Mouse (Mus musculus) frontal cortex, postnatal 10 days (tissue): ENCODE measurements around the gene Trem1.

Source experiments
- DNase-seq, 2 experiments: peaks; one replicate each; pipeline ENCODE4 v3.0.0; 2022; ENCODE audit warnings: low spot score in 2 of 2, mixed read lengths in 1 of 2

The Trem1 gene

DNA sequence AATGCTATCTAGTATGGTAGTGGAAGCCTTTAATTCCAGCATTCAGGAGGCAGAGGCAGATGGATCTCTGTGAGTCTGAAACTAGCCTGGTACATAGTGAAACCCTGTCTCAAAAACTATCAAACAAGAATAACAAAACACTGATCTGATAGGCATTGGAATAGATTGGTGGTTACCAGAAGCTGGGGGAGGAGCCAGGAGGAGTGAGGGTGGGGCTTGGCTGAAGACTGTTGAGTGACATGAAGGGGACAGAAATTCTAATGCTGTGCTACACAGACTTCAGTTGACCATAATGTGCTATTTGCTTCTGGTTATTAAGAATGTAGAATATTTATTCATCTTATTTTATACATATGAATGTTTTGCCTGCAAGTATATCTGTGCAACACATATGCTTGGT, 35.7 kb downstream of the Trem1 start:
- no peak for DNase-seq

DNA sequence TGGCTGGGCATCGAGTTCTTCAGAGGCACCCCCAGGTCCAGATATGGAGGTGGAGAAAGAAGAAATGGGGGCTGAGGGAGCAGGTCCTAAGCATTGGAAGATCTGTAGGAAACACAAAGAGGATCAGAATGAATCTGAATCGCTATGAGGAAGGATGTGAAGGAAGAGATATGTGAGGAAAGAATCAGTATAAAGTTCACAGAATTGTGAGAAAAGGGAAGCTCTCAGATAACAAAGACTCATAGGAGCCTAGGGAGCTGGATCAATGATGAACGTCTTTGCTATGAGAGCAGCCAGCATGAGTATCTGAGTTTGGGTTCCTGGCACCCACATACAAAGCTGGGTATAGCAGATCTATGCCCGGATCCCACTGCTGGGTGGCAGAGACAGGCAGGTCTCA, 37.3 kb downstream of the Trem1 start:
- DNase-seq = no peak

DNA sequence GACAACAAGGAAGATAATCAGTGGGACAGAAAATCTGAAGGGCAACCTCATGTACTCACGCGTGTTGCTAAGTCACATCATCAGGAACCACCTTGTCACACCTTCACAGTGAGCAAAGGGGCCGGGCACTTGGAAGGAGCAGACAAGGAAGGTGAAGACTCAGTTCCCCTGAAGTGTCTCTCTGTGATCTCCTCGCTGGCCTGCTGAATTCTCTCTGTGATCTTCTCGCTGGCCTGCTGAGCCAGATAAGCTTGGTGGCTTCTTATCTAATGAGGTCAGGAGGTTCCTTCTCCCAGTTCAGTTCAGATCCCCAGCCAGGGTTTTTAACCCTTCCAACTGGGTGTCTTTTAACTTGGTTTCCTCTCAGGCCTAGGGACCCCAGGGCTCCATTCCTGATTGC, 39.6 kb downstream of the Trem1 start:
- no peak for DNase-seq

DNA sequence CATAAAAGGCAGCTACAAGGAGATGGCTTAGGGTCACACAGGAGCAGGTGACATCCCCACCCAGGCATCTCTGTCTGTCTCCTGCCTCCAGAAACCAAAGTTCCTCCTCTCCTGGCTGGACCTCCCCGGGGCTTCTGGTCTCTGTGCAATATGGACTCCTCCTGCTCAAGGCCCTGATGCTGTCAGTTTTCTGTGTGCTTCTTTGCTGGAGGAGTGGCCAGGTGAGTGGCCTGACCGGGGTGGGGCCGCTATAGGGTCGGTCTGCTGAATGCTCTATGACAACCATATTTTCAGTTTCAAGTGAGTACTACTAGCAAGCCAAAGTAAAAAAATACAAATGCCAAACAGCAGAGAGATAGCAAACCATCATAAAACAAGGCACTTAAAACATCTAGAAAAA, 40.0 kb downstream of the Trem1 start:
- DNase-seq = no peak

DNA sequence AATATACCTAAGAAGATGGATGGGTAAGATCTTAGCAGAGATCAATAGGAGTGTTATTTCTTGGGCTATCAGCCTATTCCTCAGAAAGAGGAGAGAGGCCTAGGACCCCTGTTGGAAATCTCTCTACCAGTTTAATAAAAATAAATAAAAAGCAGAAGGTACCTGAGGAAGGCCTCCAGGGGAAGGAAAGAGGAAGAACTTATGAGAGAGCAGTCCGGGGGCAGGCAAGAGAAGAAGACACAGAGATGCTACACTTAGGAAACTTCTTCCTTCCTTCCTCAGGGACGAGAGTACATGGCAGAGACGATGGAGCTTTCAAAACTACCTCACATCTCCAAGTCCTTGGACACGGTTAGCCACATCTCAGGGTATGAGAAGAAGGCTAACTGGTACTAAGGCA, 41.5 kb downstream of the Trem1 start:
- DNase-seq = no peak

DNA sequence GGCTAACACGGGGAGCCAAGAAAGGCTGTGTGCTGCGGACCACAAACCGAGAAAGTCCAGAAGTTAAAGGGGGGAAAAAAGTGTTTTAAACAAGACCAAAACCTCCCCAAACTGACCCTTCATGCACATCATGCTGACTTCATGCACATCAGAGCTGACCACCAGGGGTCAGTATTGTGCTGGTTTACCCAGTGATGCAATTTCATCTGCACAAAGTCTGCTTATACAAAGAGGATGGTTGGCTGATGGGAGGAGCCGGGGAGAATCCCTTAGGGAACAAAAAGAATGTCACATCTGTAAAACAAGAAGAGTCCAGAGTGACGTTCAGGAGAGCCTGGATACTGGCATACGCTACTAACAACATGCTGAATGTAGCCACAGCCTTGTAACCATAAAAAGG, 42.3 kb downstream of the Trem1 start:
- DNase-seq = peak; percentile 15 to 60

DNA sequence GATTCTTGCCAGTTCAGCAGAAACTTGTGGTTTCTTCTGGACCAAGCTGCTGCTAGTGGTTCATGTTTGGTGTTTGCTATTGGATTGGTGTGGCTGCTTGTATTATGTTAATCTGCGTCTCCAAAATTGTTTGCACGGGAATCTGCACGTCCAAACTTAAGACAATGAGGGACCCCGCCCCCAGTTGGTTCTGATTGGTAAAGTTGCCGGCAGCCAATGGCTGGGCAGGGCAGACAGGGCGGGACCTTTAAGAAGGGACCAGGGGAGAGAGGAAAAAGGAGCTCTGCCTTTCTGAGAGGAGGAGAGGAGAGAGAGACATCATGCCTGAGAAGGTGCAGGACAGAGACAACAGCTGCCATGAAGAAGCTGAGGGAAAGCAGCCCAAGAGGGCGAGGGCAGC, 43.2 kb downstream of the Trem1 start:
- no peak for DNase-seq

DNA sequence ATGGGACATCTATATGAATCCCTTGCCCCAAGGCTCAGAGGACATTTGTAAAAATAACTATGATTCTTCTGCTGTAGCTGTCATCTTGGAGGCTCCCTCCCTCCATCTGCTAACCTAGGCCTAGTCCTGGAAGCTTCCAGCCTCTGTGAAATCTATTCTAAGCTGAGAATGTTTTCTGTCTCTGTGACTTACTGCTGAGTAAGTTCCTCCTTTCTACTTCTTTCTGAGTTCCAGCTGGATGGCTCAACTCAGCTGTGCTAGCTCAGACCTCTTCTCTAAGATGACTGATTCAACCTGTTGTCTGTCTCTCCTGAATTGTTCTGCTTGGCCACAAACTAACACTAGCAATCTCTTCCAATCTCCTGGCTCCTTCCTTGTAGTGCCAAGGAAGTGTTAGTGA, 45.8 kb downstream of the Trem1 start:
- no peak for DNase-seq

DNA sequence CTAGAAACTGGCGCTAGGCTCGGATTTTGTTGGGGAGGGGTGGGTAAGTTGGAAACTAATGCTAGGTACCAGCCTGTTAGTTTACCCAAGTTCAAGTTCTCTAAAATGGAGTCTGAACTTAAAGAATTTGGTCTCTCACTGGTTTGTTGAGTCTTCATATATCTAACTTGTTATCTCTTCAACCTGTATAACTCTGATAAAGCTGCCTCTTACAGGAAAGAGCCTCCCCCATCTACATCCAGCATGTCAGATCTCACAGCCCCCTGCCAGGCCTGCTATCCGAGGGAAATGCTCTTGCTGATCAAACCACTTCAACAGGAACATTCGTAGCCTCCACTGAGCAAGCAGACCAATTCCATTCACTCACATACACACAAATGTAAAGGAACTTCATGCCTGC, 46.4 kb downstream of the Trem1 start:
- DNase-seq = no peak

DNA sequence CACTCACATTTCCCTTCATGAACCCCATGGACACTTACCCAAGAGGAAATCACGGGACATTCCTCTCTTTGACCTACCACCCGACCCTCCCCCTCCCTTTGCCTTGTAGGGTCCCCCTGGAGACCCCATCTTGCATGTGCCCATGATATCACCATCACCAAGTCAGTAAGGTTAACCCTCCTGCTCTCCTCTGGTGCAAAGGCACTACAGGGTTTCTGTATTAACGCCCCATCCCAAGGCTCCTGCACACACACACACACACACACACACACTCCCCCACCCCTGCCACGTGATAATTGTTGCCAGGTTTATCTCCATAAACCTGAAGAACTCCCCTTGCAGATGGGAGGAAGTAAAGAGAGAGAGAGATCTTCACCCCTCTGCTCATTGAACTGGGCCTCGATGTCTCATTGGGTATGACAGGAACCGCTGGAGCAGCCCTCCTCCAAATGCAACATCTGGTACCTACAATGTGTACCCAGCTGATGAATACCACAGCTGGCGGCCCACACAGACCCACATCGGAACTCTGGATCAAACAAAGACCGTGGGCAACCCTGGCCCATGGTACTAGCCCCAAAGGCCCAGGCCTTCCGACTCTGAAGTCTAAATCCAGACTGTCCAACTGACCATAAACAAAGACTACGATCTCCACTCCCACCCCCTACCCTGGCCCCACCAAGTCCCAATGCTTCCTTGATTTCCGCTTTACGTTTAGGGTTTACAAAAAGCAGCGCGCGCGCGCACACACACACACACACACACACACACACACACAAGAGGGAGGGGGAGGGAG, 48.6 kb downstream of the Trem1 start:
- no peak for DNase-seq

DNA sequence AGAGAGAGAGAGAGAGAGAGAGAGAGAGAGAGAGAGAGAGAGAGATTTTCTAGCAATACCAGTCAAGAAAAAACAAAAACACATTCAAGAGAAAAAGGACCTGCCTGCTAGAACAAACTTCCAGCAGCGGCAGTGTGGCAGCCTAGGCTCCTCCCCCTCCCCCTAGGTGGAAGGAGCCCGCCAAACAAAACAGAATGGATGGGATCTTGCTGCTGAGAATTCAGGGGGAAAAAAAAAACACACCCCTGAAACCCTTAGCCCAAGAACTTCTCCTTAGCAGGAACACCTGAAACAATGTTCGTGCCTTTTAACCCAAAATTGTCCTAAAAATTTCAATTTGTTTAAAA, 49.1 kb downstream of the Trem1 start:
- no peak for DNase-seq

DNA sequence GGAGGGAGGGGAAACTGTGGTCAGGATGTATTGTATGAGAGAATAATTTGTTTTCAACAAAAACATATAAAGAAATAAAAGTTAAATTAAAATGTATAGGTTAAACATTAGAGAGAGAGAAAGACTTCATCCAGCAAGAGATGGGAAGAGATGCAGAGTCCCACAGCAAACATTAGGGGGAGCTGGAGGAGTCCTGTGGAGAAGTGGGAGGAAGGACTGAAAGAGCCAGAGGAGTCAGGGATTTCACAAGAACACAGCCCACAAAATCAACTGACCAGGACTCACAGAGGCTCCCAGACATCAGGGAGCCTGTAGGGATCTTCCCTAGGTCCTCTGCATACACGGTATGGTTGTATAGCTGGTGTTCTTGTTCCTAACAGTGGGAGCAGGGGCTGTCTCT, 54.2 kb downstream of the Trem1 start:
- DNase-seq = no peak

DNA sequence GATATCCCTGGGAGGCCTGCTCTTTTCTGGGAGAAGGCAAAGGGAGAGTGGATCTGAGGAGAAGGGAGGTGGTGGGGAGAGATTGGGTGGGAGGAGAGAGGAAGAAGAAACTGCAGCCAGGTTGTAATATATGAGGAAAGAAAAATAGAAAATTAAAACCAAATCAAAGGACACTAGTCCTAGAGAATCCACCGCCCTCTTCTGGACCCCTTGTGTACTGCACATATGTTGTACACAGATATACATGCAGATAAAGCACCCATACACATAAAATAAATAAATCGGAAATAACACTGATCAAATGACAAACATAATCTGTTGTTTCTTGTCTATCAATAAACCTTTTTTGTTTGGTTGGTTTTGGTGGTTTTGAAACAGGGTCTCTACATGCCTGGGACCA, 54.7 kb downstream of the Trem1 start:
- no peak for DNase-seq

DNA sequence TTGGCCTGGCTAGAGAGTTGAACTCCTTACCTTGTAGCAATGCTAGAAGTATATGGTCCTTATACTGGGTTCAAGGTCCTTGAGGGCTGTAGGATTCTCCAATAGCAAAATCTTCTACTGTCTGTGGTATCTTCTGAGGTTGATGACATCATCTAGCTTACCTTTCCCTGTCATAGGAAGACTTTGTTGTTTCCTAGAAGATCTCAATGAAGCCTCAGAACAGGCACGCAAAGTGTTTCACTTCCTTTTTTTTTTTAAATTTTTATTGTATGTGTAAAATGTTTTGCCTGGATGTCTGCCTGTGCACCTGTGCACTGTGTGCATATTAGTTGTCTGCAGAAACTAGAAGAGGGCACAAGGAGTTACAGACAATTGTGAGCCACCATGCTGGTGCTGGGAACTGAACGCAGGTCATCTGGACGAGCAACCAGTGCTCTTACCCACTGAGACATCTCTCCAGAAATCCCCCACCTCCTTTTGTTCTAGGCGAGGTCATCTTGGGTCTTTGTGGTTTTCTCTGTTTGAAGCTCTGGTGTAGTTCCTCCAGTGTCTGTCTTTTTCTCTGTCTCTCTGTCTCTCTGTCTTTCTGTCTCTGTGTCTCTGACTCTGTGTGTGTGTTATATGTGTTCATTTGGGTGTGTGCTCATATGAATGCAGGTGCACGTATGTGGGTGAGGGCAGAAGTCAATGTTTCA, 61.1 kb downstream of the Trem1 start:
- no peak for DNase-seq
